Mouse (Mus musculus) kidney, embryonic 14.5 days (tissue): ENCODE data around the gene Olfr366. TPM values are rescaled to one million over a fixed set of nuclear protein-coding genes. Genes with fewer than 3 reads are reported as not detected.
"Not testable (repeated sequence)": the region's sequence is repeated elsewhere in the genome, so short reads cannot be mapped to it uniquely, and the experiment has no call there.

Experiments
- ATAC-seq: fragments of 200-750 bp; cut with Nextera tagmentation; 2 replicates; pipeline ENCODE4 v1.8.0; 2017; ENCODE audit warnings: moderate number of reproducible peaks, mild to moderate bottlenecking, moderate TSS enrichment, moderate library complexity; ENCODE audit not compliant: low FRiP score, low TSS enrichment
- H3K27ac ChIP-seq: fragments of 300-500 bp; sonication (generic); 2 replicates; pipeline ENCODE4 v1.5.1; 2014; ENCODE audit warnings: low read depth, mild to moderate bottlenecking, low read length, moderate library complexity, mixed read lengths
- H3K27me3 ChIP-seq: fragments of 300-500 bp; sonication (generic); 2 replicates; pipeline ENCODE4 v1.6.1; 2014; ENCODE audit warnings: mild to moderate bottlenecking, low read length; ENCODE audit not compliant: control insufficient read depth, insufficient read depth
- H3K36me3 ChIP-seq: fragments of 300-500 bp; sonication (generic); 2 replicates; pipeline ENCODE4 v1.6.1; 2014; ENCODE audit warnings: low read length, mixed read lengths; ENCODE audit not compliant: control insufficient read depth, insufficient read depth
- H3K4me1 ChIP-seq: fragments of 300-500 bp; sonication (generic); 2 replicates; pipeline ENCODE4 v1.6.1; 2014; ENCODE audit warnings: low read length, mixed read lengths; ENCODE audit not compliant: control insufficient read depth, insufficient read depth
- H3K4me2 ChIP-seq: fragments of 300-500 bp; sonication (generic); replicated peaks from 2 replicates; pipeline ENCODE4 v1.6.1; 2014; ENCODE audit warnings: low read depth, mild to moderate bottlenecking, low read length
- H3K4me3 ChIP-seq: fragments of 300-500 bp; sonication (generic); 2 replicates; pipeline ENCODE4 v1.5.1; 2014; ENCODE audit warnings: mild to moderate bottlenecking, low read length
- H3K9ac ChIP-seq: fragments of 300-500 bp; sonication (generic); 2 replicates; pipeline ENCODE4 v1.6.1; 2014; ENCODE audit warnings: low read depth, mild to moderate bottlenecking, low read length, moderate library complexity
- H3K9me3 ChIP-seq: fragments of 300-500 bp; sonication (generic); 2 replicates; pipeline ENCODE4 v1.6.1; 2016; ENCODE audit warnings: low read length; ENCODE audit not compliant: control insufficient read depth
- WGBS: fragments of 180-500 bp; shearing (Covaris S2); extraction: QIAGEN DNeasy Blood & Tissue Kit; methylation state at CpG from one replicate; pipeline ENCODE4 v1.1.7; 2014; 5-methylcytosine and 5-hydroxymethylcytosine counted together
- polyA plus RNA-seq: library from polyadenylated mRNA; unstranded; fragments of >200 nt; fragmentation: Nextera tagmentation; extraction: Ambion mirVana; gene quantifications from 2 replicates; pipeline ENCODE4 v1.2.1, GENCODE M21; 2014

The Olfr366 gene
- polyA plus RNA-seq, result not detected in 2 replicates

GRCm38 (mm10) chr2:37211274-37211673 lies at the start of gene Olfr366:
Gene Olfr366 (plus strand): TSS chr2:37211574.
- Histone ChIP-seq H3K9ac (no peak within 1 kb of the TSS), H3K4me1 (no peaks in the 10 kb centered on the region), H3K9me3 (0 out of 2 replicates have a peak, but pooled peaks cover 5% of the 10 kb centered on the region), H3K4me3 (no peak within 1 kb of the TSS), H3K27ac (no peak within 1 kb of the TSS), H3K36me3 (no peaks in the 10 kb centered on the region), H3K27me3 (no peaks in the 10 kb centered on the region), H3K4me2 (no peak within 1 kb of the TSS)
- no peak for ATAC-seq

DNA sequence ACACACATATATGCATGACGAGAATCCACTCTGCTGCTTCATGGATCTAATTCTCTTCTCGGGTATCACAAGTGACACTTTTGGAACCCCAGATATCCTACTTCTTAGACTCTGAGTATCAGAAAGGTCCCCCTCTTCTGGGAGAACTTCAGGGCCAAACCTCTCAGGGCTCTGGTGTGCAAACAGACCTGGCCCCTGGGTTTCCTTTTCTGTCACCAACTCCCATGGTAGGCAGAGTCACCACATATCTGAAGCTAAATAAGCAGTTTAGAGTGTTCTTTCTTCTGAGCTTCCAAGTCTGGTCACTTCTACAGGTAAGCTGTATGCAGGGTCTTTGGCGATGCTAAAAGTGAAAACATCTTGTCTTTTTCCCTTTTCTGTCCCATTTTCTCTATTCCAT lies 23.5 kb upstream of the Olfr366 start, which contains the start of gene Olfr365:
TSS of gene Olfr365 (plus strand) at position 301 of the 400 bp plus-strand sequence.
- WGBS, result 84% methylated on average over 3 of the region's 3 CpGs
- H3K4me1 ChIP-seq, result no peaks in the 10 kb centered on the region
- H3K4me2 ChIP-seq, result no peak within 1 kb of the TSS
- H3K4me3 ChIP-seq, result no peak within 1 kb of the TSS
- no peaks in the 10 kb centered on the region for H3K27me3 ChIP-seq
- H3K27ac ChIP-seq, result no peak within 1 kb of the TSS
- 0 out of 2 replicates have a peak, but pooled peaks cover 2% of the 10 kb centered on the region for H3K9me3 ChIP-seq
- no peak within 1 kb of the TSS for H3K9ac ChIP-seq
- no peaks in the 10 kb centered on the region for H3K36me3 ChIP-seq
- ATAC-seq, result no peak

- H3K9me3 ChIP-seq, ATAC-seq, H3K4me1 ChIP-seq, H3K27me3 ChIP-seq, H3K9ac ChIP-seq, H3K4me2 ChIP-seq, H3K36me3 ChIP-seq, H3K27ac ChIP-seq, H3K4me3 ChIP-seq: not testable (repeated sequence)
- 75% methylated on average over 7 of the region's 7 CpGs for WGBS
Measured at GRCm38 (mm10) chr2:37261781-37262180, 50.4 kb downstream of the Olfr366 start.

Other genes starting within 250 kb of the Olfr366 start
- gene Olfr357, start 217.7 kb upstream of the Olfr366 start, polyA plus RNA-seq, result not detected in 2 replicates
- gene Olfr358, start 202.2 kb upstream of the Olfr366 start, polyA plus RNA-seq, result not detected in 2 replicates
- gene Olfr360, start 145.8 kb upstream of the Olfr366 start, polyA plus RNA-seq, result not detected in 2 replicates
- not detected in 2 replicates for gene Olfr361, start 122.3 kb upstream of the Olfr366 start, polyA plus RNA-seq
- gene Olfr362, start 93.7 kb upstream of the Olfr366 start, polyA plus RNA-seq, result not detected in 2 replicates
- not detected in 2 replicates for gene Olfr364-ps1, start 72.3 kb upstream of the Olfr366 start, polyA plus RNA-seq
- not detected in 2 replicates for gene Olfr365, start 23.4 kb upstream of the Olfr366 start, polyA plus RNA-seq
- gene Olfr368, start 114.9 kb downstream of the Olfr366 start, polyA plus RNA-seq, result not detected in 2 replicates
- gene Pdcl, start 147.8 kb downstream of the Olfr366 start, polyA plus RNA-seq, result 43.1 and 51.6 TPM in 2 replicates
- gene Rc3h2, start 211.3 kb downstream of the Olfr366 start, polyA plus RNA-seq, result 21.1 and 22.8 TPM in 2 replicates
- gene Zbtb26, start 231.6 kb downstream of the Olfr366 start, polyA plus RNA-seq, result 8.5 and 11.0 TPM in 2 replicates
- 4.2 and 5.4 TPM in 2 replicates for gene Zbtb6, start 231.6 kb downstream of the Olfr366 start, polyA plus RNA-seq
- 54.8 and 69.1 TPM in 2 replicates for gene Rabgap1, start 231.7 kb downstream of the Olfr366 start, polyA plus RNA-seq